ENCODE assay signal across 38 mouse cellular contexts in the genomic region with DNA sequence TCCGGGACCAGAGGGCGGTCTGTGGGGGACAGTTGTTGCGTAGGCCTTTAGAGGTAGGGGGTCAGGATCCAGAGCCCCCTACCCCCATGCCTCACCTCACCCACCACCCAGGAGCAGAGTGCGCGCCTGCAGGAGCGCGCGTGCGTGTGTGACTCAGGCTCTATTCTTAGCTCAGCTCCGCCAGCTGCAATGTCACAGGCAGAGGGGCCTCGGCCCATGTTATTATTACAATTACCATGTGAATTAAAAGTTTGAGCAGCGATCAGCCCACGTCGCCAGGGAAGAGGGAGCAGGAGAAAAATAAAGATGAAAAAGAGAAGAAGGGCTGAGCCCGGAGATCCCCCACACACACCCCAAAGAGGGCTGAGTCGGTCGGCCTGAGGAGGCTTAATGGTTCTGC. TPM values are rescaled to one million over a fixed set of nuclear protein-coding genes. Genes with fewer than 3 reads are reported as not detected.
A peak's percentile ranks its signal among the peaks of the same experiment; 100 is the strongest.
DNase-seq lines count a peak whose midpoint lies in the region; ATAC-seq and TF ChIP-seq lines count a peak whose summit lies in the region.
"Had no signal": no experiment of that assay in that cellular context is flagged by ENCODE, and none has a peak within 500 bp of the region (broad histone marks: within the 10 kb centered on the region; RNA-seq: fewer than 3 reads in every experiment).

No protein-coding gene starts in this region.

- H3K36me3 ChIP-seq in heart, embryonic 11.5 days (ENCODE audit: control insufficient read depth, insufficient read depth, low read length): no peaks in the 10 kb centered on the region
- H3K36me3 ChIP-seq in heart, postnatal 0 days (replicated peaks; ENCODE audit: control insufficient read depth, insufficient read depth, low read length): no peaks in the 10 kb centered on the region
- H3K36me3 ChIP-seq in E14TG2a.4 (ENCODE audit: insufficient read depth, low read length) (no peaks in the 10 kb centered on the region), ES-E14 (ENCODE audit: control insufficient read depth, insufficient read depth, low read length, poor library complexity, severe bottlenecking) (no peaks in the 10 kb centered on the region)
- H3K36me3 ChIP-seq: G1E; hindbrain, embryonic 15.5 days; limb, embryonic 15.5 days; liver, embryonic 13.5 days; midbrain, embryonic 12.5 days had no signal

- ATAC-seq in heart, embryonic 11.5 days (replicated peaks; ENCODE audit: insufficient number of reproducible peaks, low FRiP score, low TSS enrichment): no peak
- ATAC-seq in heart, postnatal 0 days (ENCODE audit: insufficient read depth, low read depth): peak; percentile 51; the same call in 1 of the 2 replicates
- ATAC-seq: CD4-positive, CD25-positive, alpha-beta regulatory T cell, adult 4 months; forebrain, embryonic 16.5 days; inflammation-experienced regulatory T-cells, adult 6 months; lung, postnatal 0 days had no signal

- in situ Hi-C loops in ES-E14 (cut with MboI; ENCODE audit: low sequenced_read_pairs in 2 of 2, unreplicated experiment in 2 of 2): no loop called here

- peaks cover 68% of the 10 kb centered on the region for H3K27me3 ChIP-seq in heart, embryonic 11.5 days (ENCODE audit: control insufficient read depth, insufficient read depth, low read length)
- H3K27me3 ChIP-seq in heart, postnatal 0 days (ENCODE audit: control insufficient read depth, insufficient read depth, low read length): peaks cover 35% of the 10 kb centered on the region
- peaks cover 87% of the 10 kb centered on the region for H3K27me3 ChIP-seq in E14TG2a.4 (ENCODE audit: insufficient read depth, low read length)

- H3K9me3 ChIP-seq in heart, embryonic 11.5 days (replicated peaks; ENCODE audit: control insufficient read depth, low read length): no peaks in the 10 kb centered on the region
- H3K9me3 ChIP-seq in heart, postnatal 0 days (replicated peaks; ENCODE audit: control insufficient read depth, low read length): no peaks in the 10 kb centered on the region
- H3K9me3 ChIP-seq in E14TG2a.4 (ENCODE audit: low read length): peaks cover 8% of the 10 kb centered on the region; the same call in 1 of the 2 replicates
- H3K9me3 ChIP-seq in ES-E14 (ENCODE audit: control insufficient read depth, insufficient read depth, low read depth, low read length): no peaks in the 10 kb centered on the region
- H3K9me3 ChIP-seq: G1E; hindbrain, embryonic 15.5 days; limb, embryonic 15.5 days; liver, embryonic 13.5 days; megakaryocyte, embryonic 14.5 days; midbrain, embryonic 12.5 days had no signal

- no peak for TF ChIP-seq EP300 in heart, postnatal 0 days (IDR thresholded peaks at IDR 0.05; ENCODE audit: low read depth)

- 51% methylated on average over 17 of the region's 17 CpGs for WGBS in heart, embryonic 11.5 days (ENCODE audit: insufficient replicate concordance)
- WGBS in heart, postnatal 0 days: 34% methylated on average over 17 of the region's 17 CpGs

- 0 out of 2 replicates have a peak overlapping the region, but pooled peaks have one; percentile 28 for H3K9ac ChIP-seq in heart, embryonic 11.5 days (ENCODE audit: low read depth, low read length)
- H3K9ac ChIP-seq in heart, postnatal 0 days (replicated peaks; ENCODE audit: low read depth, low read length): no peak overlapping the region
- H3K9ac ChIP-seq in ES-E14 (ENCODE audit: insufficient read depth, low read depth, low read length, poor library complexity, severe bottlenecking): peak overlapping the region; percentile 21
- H3K9ac ChIP-seq: hindbrain, embryonic 15.5 days; limb, embryonic 15.5 days; liver, embryonic 13.5 days; midbrain, embryonic 12.5 days had no signal

- H3K4me3 ChIP-seq in heart, embryonic 11.5 days (ENCODE audit: low read depth, low read length): no peak overlapping the region
- no peak overlapping the region for H3K4me3 ChIP-seq in heart, postnatal 0 days (ENCODE audit: low read depth, low read length)
- H3K4me3 ChIP-seq in E14TG2a.4 (replicated peaks; ENCODE audit: low read length) (peak overlapping the region; percentile 75), ES-E14 (ENCODE audit: insufficient read depth in 1 of 2, low read depth in 1 of 2, low read length in 2 of 2, poor library complexity in 1 of 2, severe bottlenecking in 1 of 2) (peak overlapping the region; percentile 44 to 60; a peak in 3 of 4 replicates)
- H3K4me3 ChIP-seq: hindbrain, embryonic 15.5 days; limb, embryonic 15.5 days; liver, embryonic 13.5 days; megakaryocyte, embryonic 14.5 days; midbrain, embryonic 12.5 days had no signal

- no peak overlapping the region for H3K4me2 ChIP-seq in heart, embryonic 11.5 days
- no peak overlapping the region for H3K4me2 ChIP-seq in heart, postnatal 0 days (ENCODE audit: low read depth, low read length)
- H3K4me2 ChIP-seq: hindbrain, embryonic 15.5 days; limb, embryonic 15.5 days; liver, embryonic 13.5 days; midbrain, embryonic 12.5 days had no signal

- no peak for TF ChIP-seq CTCF in heart, postnatal 0 days (IDR thresholded peaks at IDR 0.05; ENCODE audit: low read depth)
- TF ChIP-seq CTCF in E14TG2a.4 (conservative IDR thresholded peaks at IDR 0.05; ENCODE audit: low read length): no peak

- intact Hi-C loops in heart, postnatal 14 days (cut with DNase I): no loop called here

- no peak overlapping the region for H3K27ac ChIP-seq in heart, embryonic 11.5 days (ENCODE audit: low read depth, low read length)
- H3K27ac ChIP-seq in heart, postnatal 0 days (ENCODE audit: low read depth): no peak overlapping the region
- no peak overlapping the region for H3K27ac ChIP-seq in ES-E14 (ENCODE audit: insufficient read depth, low read depth, low read length, poor library complexity, severe bottlenecking)
- H3K27ac ChIP-seq: hindbrain, embryonic 15.5 days; limb, embryonic 15.5 days; liver, embryonic 13.5 days; midbrain, embryonic 12.5 days; stomach, postnatal 0 days had no signal

- H3K4me1 ChIP-seq in heart, embryonic 11.5 days (ENCODE audit: control insufficient read depth, insufficient read depth, low read length): peaks cover 27% of the 10 kb centered on the region
- H3K4me1 ChIP-seq in heart, postnatal 0 days (ENCODE audit: control insufficient read depth, insufficient read depth): peaks cover 23% of the 10 kb centered on the region
- H3K4me1 ChIP-seq in E14TG2a.4 (replicated peaks; ENCODE audit: low read depth, low read length) (peaks cover 48% of the 10 kb centered on the region), ES-E14 (ENCODE audit: control insufficient read depth in 2 of 2, insufficient read depth in 2 of 2, low read length in 2 of 2, poor library complexity in 1 of 2) (peaks cover 2 to 14% of the 10 kb centered on the region in 2 experiments; a peak in 1 of 4 replicates)

- DNase-seq in heart, postnatal 14 days: no peak
- DNase-seq in heart, postnatal 0 days (ENCODE audit: low spot score): no peak
- DNase-seq in heart, postnatal 4 days: no peak
- no peak for DNase-seq in ES-E14 (ENCODE audit: low read depth, low spot score)
- DNase-seq in testis, postnatal 14 days (ENCODE audit: low spot score): no peak
- DNase-seq: adrenal gland, adult 8-10 months; cerebellum, adult 11 months; cerebellum, adult 9-10 months; cerebellum, postnatal 36 days; gastrocnemius, postnatal 10 days; kidney, adult 11 months; kidney, postnatal 14 days; left cerebral cortex, postnatal 4 days; liver, embryonic 13.5 days; lung, adult 18-20 months; lung, postnatal 4 days; right cerebral cortex, adult 18-20 months; spleen, adult 18-20 months; thymus, adult 2 months; thymus, postnatal 36 days had no signal

TF ChIP-seq in ES-E14, 5 proteins besides CTCF, POLR2A, EP300 and RAD21:
- no peak for TF ChIP-seq ZNF384 (IDR thresholded peaks at IDR 0.05; ENCODE audit: low read depth, low read length)

RNA-seq across cellular contexts. Expression of a gene that starts 4.9 kb away (rescaled TPM):
- 0.20 TPM in 1 of 2 replicates, not detected in the other for polyA plus RNA-seq in heart, embryonic 11.5 days (2014; fragmentation: Nextera tagmentation; extraction: Ambion mirVana)
- total RNA-seq in heart, postnatal 14 days (2021): under 1 TPM; 0.10 to 0.33 TPM
- total RNA-seq in heart, postnatal 0 days (2014; rRNA removed; ENCODE audit: low replicate concordance): 3.6 and 7.7 TPM in 2 replicates
- polyA plus RNA-seq in heart, postnatal 0 days (2015; fragmentation: Nextera tagmentation; extraction: Ambion mirVana): 0.10 and 0.12 TPM in 2 replicates
- total RNA-seq in heart, postnatal 4 days (2021): 1 to 10 TPM; 1.3 to 1.7 TPM
- 3.2 and 5.8 TPM in 2 replicates for total RNA-seq in ES-E14 (2012; rRNA removed)
- total RNA-seq: heart, postnatal 25 days; monocyte, adult 5-6 weeks had no signal
- polyA plus RNA-seq: CD4-positive, CD25-positive, alpha-beta regulatory T cell, adult 4 months; embryonic facial prominence, embryonic 11.5 days; G1E; gonadal fat pad, adult 2 months; hindbrain, embryonic 15.5 days; inflammation-experienced regulatory T-cells, adult 6 months; kidney, embryonic 14.5 days; limb, embryonic 15.5 days; liver, embryonic 13.5 days; lung, postnatal 0 days; midbrain, embryonic 12.5 days; neural tube, embryonic 14.5 days; stomach, postnatal 0 days; thymus, adult 2 months had no signal

RNA-seq across cellular contexts. Expression of a gene that starts 16.1 kb away (rescaled TPM):
- 33.4 and 33.5 TPM in 2 replicates for polyA plus RNA-seq in heart, embryonic 11.5 days (2014; fragmentation: Nextera tagmentation; extraction: Ambion mirVana)
- total RNA-seq in heart, postnatal 14 days (2021): 10 to 100 TPM; 13.0 to 13.5 TPM
- 51.4 and 54.0 TPM in 2 replicates for total RNA-seq in heart, postnatal 0 days (2014; rRNA removed; ENCODE audit: low replicate concordance)
- polyA plus RNA-seq in heart, postnatal 0 days (2015; fragmentation: Nextera tagmentation; extraction: Ambion mirVana): 48.3 and 50.1 TPM in 2 replicates
- total RNA-seq in heart, postnatal 4 days (2021): 10 to 100 TPM; 25.4 to 25.6 TPM
- total RNA-seq in ES-E14 (2012; rRNA removed): 16.2 and 25.6 TPM in 2 replicates
- total RNA-seq: monocyte, adult 5-6 weeks had no signal
- polyA plus RNA-seq: CD4-positive, CD25-positive, alpha-beta regulatory T cell, adult 4 months; G1E had no signal

RNA-seq across cellular contexts. Expression of a gene that starts 44.7 kb away (rescaled TPM):
- 73.2 and 91.0 TPM in 2 replicates for polyA plus RNA-seq in heart, embryonic 11.5 days (2014; fragmentation: Nextera tagmentation; extraction: Ambion mirVana)
- 10 to 100 TPM; 62.3 to 67.3 TPM for total RNA-seq in heart, postnatal 14 days (2021)
- total RNA-seq in heart, postnatal 0 days (2014; rRNA removed; ENCODE audit: low replicate concordance): 167 and 193 TPM in 2 replicates
- 55.5 and 61.5 TPM in 2 replicates for polyA plus RNA-seq in heart, postnatal 0 days (2015; fragmentation: Nextera tagmentation; extraction: Ambion mirVana)
- 100 to 1,000 TPM in 1 of 2 experiments, 10 to 100 TPM in 1; 99.6 to 108 TPM for total RNA-seq in heart, postnatal 4 days (2021)
- total RNA-seq in ES-E14 (2012; rRNA removed): 72.8 and 82.0 TPM in 2 replicates
- polyA plus RNA-seq: G1E had no signal

RNA-seq across cellular contexts. Expression of a gene that starts 46.4 kb away (rescaled TPM):
- 50.6 and 60.1 TPM in 2 replicates for polyA plus RNA-seq in heart, embryonic 11.5 days (2014; fragmentation: Nextera tagmentation; extraction: Ambion mirVana)
- total RNA-seq in heart, postnatal 14 days (2021): 100 to 1,000 TPM; 156 to 161 TPM
- total RNA-seq in heart, postnatal 0 days (2014; rRNA removed; ENCODE audit: low replicate concordance): 163 and 223 TPM in 2 replicates
- polyA plus RNA-seq in heart, postnatal 0 days (2015; fragmentation: Nextera tagmentation; extraction: Ambion mirVana): 13.7 and 14.9 TPM in 2 replicates
- 100 to 1,000 TPM; 221 to 226 TPM for total RNA-seq in heart, postnatal 4 days (2021)
- 186 and 211 TPM in 2 replicates for total RNA-seq in ES-E14 (2012; rRNA removed)

Comparison
In these comparisons a context has a peak if more than half of its experiments do, and no peak if none do; other contexts are left out.
1. H3K4me3 ChIP-seq: peak in E14TG2a.4 (single experiment) and ES-E14 (2 of 2); none in heart, embryonic 11.5 days (single experiment) and heart, postnatal 0 days (single experiment).